Mouse (Mus musculus) naive thymus-derived CD4-positive, alpha-beta T cell, adult 2 months (primary cell): Measurements from ENCODE around the gene Nup62.

Source experiments
- DNase-seq: peaks from one replicate; pipeline ENCODE4 v3.0.0-alpha.2; 2011; ENCODE audit warnings: low read depth

Gene Nup62

GRCm38 (mm10) chr7:44849416-44850111 is 33.7 kb downstream of the Nup62 start:
- peak; percentile 96 for DNase-seq

GRCm38 (mm10) chr7:44850146-44850545 is 34.3 kb downstream of the Nup62 start:
- no peak for DNase-seq

- DNase-seq = no peak
Measured at GRCm38 (mm10) chr7:44850789-44851624, 35.1 kb downstream of the Nup62 start.

GRCm38 (mm10) chr7:44851625-44852234 is 35.8 kb downstream of the Nup62 start:
- DNase-seq = no peak

- DNase-seq = no peak
Measured at GRCm38 (mm10) chr7:44852259-44853027, 36.6 kb downstream of the Nup62 start.

GRCm38 (mm10) chr7:44853065-44853464 is 37.2 kb downstream of the Nup62 start:
- no peak for DNase-seq

- DNase-seq = no peak
Measured at GRCm38 (mm10) chr7:44853596-44854355, 37.9 kb downstream of the Nup62 start.

- DNase-seq = peak; percentile 78
Measured at GRCm38 (mm10) chr7:44854356-44855031, 38.6 kb downstream of the Nup62 start.

GRCm38 (mm10) chr7:44855036-44855435 is 39.1 kb downstream of the Nup62 start:
- no peak for DNase-seq

GRCm38 (mm10) chr7:44856265-44856916 is 40.5 kb downstream of the Nup62 start:
- peak; percentile 44 for DNase-seq

GRCm38 (mm10) chr7:44857042-44857552 is 41.2 kb downstream of the Nup62 start, which contains the start of gene Pnkp:
Gene Pnkp, plus strand, starts transcription at chr7:44857139.
- peak; percentile 92 for DNase-seq

- peak; percentile 59 for DNase-seq
Measured at GRCm38 (mm10) chr7:44857905-44858304, 42.0 kb downstream of the Nup62 start.

GRCm38 (mm10) chr7:44859896-44860295 is 44.0 kb downstream of the Nup62 start:
- no peak for DNase-seq

- DNase-seq = peak; percentile 76
Measured at GRCm38 (mm10) chr7:44860576-44861428, 44.9 kb downstream of the Nup62 start.

GRCm38 (mm10) chr7:44861429-44861816 is 45.5 kb downstream of the Nup62 start:
- DNase-seq = no peak

- no peak for DNase-seq
Measured at GRCm38 (mm10) chr7:44862434-44862833, 46.5 kb downstream of the Nup62 start.

- DNase-seq = no peak
Measured at GRCm38 (mm10) chr7:44863210-44863609, 47.3 kb downstream of the Nup62 start.

GRCm38 (mm10) chr7:44863982-44864494 is 48.1 kb downstream of the Nup62 start:
- no peak for DNase-seq
